Mouse (Mus musculus) intestine, postnatal 0 days (tissue): Measurements from ENCODE around the gene Olfr656. TPM values are rescaled to one million over a fixed set of nuclear protein-coding genes. Genes with fewer than 3 reads are reported as not detected.

Experiments used
- ATAC-seq: fragments of 200-750 bp; cut with Nextera tagmentation; 2 replicates; pipeline ENCODE4 v1.8.0; 2017; ENCODE audit warnings: mild to moderate bottlenecking, moderate TSS enrichment, moderate library complexity
- H3K27ac ChIP-seq: fragments of 300-500 bp; sonication (generic); 2 replicates; pipeline ENCODE4 v1.5.1; 2014; ENCODE audit warnings: mild to moderate bottlenecking, low read depth, low read length, moderate library complexity
- H3K27me3 ChIP-seq: fragments of 300-500 bp; sonication (generic); replicated peaks from 2 replicates; pipeline ENCODE4 v1.6.1; 2014; ENCODE audit warnings: low read length, mixed read lengths; ENCODE audit not compliant: control insufficient read depth, insufficient read depth
- H3K36me3 ChIP-seq: fragments of 300-500 bp; sonication (generic); 2 replicates; pipeline ENCODE4 v1.6.1; 2014; ENCODE audit warnings: mild to moderate bottlenecking, moderate library complexity; ENCODE audit not compliant: control insufficient read depth, insufficient read depth
- H3K4me1 ChIP-seq: fragments of 300-500 bp; sonication (generic); replicated peaks from 2 replicates; pipeline ENCODE4 v1.6.1; 2014; ENCODE audit warnings: antibody characterized with exemption, low read length, mixed read lengths; ENCODE audit not compliant: control insufficient read depth, insufficient read depth
- H3K4me2 ChIP-seq: fragments of 300-500 bp; sonication (generic); replicated peaks from 2 replicates; pipeline ENCODE4 v1.6.1; 2014; ENCODE audit warnings: low read depth, mild to moderate bottlenecking, moderate library complexity
- H3K4me3 ChIP-seq: fragments of 300-500 bp; sonication (generic); 2 replicates; pipeline ENCODE4 v1.5.1; 2014; ENCODE audit warnings: low read depth, low read length
- H3K9ac ChIP-seq: fragments of 300-500 bp; sonication (generic); 2 replicates; pipeline ENCODE4 v1.6.1; 2014; ENCODE audit warnings: mild to moderate bottlenecking, low read depth, low read length
- H3K9me3 ChIP-seq: fragments of 300-500 bp; sonication (generic); 2 replicates; pipeline ENCODE4 v1.6.1; 2016; ENCODE audit warnings: mixed run types; ENCODE audit not compliant: control insufficient read depth
- CTCF ChIP-seq: sonication (generic); IDR thresholded peaks from 2 replicates; pipeline ENCODE4 v1.5.1; 2016; ENCODE audit warnings: low read depth, mild to moderate bottlenecking, control low read depth, antibody characterized with exemption, moderate library complexity
- WGBS: fragments of 180-500 bp; shearing (Covaris S2); extraction: QIAGEN DNeasy Blood & Tissue Kit; methylation state at CpG from one replicate; pipeline ENCODE4 v1.1.7; 2014; 5-methylcytosine and 5-hydroxymethylcytosine counted together
- polyA plus RNA-seq: library from polyadenylated mRNA; unstranded; fragments of >200 nt; fragmentation: Nextera tagmentation; extraction: Ambion mirVana; gene quantifications from 2 replicates; pipeline ENCODE4 v1.2.1, GENCODE M21; 2015

Gene Olfr656
- polyA plus RNA-seq, 1 experiment from 2014 or later: not detected

DNA sequence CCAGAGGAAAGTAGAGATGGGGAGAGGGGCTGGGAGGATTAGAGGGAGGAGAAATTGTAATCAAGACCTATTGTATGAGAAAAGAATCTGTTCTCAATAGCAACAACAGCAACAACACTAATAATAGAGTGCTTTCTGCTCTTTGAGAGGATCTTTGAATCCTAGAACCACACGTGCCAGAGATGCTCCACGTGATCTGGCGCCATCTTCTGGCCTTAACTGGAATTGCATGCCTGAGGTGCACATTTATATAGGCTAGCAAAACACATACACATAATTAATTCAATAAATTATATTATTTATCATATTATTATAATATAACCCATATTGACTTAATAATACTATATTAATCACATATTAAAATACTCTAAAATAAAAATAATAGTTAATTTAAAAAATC, 10.6 kb upstream of the Olfr656 start:
- Histone ChIP-seq H3K4me2 (no peak overlapping the region), H3K27me3 (no peaks in the 10 kb centered on the region), H3K4me3 (no peak overlapping the region), H3K9ac (no peak overlapping the region), H3K36me3 (no peaks in the 10 kb centered on the region), H3K27ac (no peak overlapping the region), H3K4me1 (no peaks in the 10 kb centered on the region), H3K9me3 (no peaks in the 10 kb centered on the region)
- 9% methylated on average over 3 of the region's 3 CpGs for WGBS
- ATAC-seq: peak; percentile 38; the same call in 1 of the 2 replicates
- TF ChIP-seq CTCF: peak; percentile 89

DNA sequence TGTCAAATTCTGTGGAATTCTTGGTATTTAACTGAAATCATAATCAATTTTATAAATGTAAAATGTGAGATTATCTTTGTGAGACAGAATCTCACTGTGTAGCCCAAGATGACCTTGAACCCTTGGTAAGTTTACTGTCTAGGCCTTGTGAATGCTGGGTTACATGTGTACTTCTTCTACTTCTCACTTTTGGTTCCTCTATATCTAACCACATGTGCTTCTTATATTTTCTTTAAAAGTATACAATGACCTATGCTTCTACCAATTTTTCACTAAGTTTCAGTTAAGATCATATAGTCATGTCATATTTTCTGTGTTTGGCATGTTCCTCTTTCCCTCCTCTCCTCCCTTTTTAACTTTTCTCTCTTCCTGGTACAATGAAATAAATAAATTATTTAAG, 9.0 kb upstream of the Olfr656 start:
- Histone ChIP-seq H3K4me1 (no peaks in the 10 kb centered on the region), H3K9me3 (no peaks in the 10 kb centered on the region), H3K9ac (no peak overlapping the region), H3K27me3 (no peaks in the 10 kb centered on the region), H3K4me2 (no peak overlapping the region), H3K27ac (no peak overlapping the region), H3K4me3 (no peak overlapping the region), H3K36me3 (no peaks in the 10 kb centered on the region)
- ATAC-seq: no peak
- no peak for TF ChIP-seq CTCF

DNA sequence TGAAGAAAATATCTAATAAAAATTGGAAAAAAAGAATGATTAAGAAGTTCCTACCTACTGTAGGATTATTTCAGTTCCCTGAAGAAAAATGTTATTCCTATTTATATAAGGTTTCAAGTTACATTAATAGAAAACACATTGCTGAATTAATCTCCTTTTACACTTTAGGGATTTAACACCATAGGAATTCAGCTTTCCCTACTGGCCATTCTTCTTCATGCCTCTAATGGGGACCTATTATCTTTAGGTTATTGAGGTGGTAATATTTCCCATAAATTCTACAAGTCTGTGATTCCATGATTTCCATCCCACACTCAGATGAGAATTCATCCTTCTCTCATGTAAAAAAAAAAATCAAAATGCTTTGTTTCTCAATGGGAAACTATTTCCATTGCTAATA, 10.7 kb downstream of the Olfr656 start, which contains the start of gene Olfr657:
Gene Olfr657 (plus strand): TSS at position 301 of the 400 bp plus-strand sequence.
- Histone ChIP-seq H3K4me1 (no peaks in the 10 kb centered on the region), H3K36me3 (no peaks in the 10 kb centered on the region), H3K4me2 (no peak within 1 kb of the TSS), H3K9ac (no peak within 1 kb of the TSS), H3K27ac (no peak within 1 kb of the TSS), H3K27me3 (no peaks in the 10 kb centered on the region), H3K4me3 (no peak within 1 kb of the TSS), H3K9me3 (no peaks in the 10 kb centered on the region)
- no peak for TF ChIP-seq CTCF
- ATAC-seq: no peak

DNA sequence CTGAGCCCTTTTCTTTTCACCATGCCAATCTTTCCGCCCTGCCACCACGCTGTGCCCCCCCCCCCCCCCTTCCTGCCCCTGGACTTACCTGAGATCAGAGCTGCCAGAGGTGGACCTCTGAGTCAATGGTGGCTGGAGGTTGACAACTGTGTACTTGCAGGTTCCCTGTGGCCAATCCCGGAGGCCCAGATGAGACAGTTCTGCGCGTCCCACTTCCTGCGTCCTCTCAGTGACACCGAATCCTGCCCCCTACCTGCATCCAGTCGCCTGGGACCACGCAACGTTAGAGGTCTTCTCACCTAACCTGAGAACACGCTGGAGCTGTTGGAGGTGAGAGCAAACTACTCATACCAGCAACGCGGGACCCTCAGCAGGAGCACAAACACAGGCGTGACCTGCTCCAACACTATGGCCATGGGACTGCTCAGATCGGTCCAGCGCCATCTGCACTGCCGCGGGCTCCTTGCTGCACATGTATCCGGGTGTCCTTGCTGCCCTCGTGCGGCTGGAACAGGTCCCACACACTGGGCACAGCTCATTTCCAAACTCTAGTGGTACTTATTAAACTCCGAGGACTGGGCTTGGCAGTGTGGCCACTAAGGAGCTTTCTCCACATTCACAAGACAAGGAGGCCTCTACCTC, 33.2 kb downstream of the Olfr656 start, which contains the start of gene Olfr658:
Gene Olfr658 (minus strand): TSS at position 465 of the 642 bp plus-strand sequence.
- no peaks in the 10 kb centered on the region for H3K36me3 ChIP-seq
- H3K27me3 ChIP-seq: no peaks in the 10 kb centered on the region
- WGBS: 21% methylated on average over 22 of the region's 22 CpGs
- peak within 1 kb of the TSS; percentile 55 for H3K4me2 ChIP-seq
- no peaks in the 10 kb centered on the region for H3K9me3 ChIP-seq
- peak; percentile 73; the same call in 1 of the 2 replicates for ATAC-seq
- no peak within 1 kb of the TSS for H3K9ac ChIP-seq
- no peaks in the 10 kb centered on the region for H3K4me1 ChIP-seq
- TF ChIP-seq CTCF: peak; percentile 81
- H3K27ac ChIP-seq: no peak within 1 kb of the TSS
- H3K4me3 ChIP-seq: no peak within 1 kb of the TSS

DNA sequence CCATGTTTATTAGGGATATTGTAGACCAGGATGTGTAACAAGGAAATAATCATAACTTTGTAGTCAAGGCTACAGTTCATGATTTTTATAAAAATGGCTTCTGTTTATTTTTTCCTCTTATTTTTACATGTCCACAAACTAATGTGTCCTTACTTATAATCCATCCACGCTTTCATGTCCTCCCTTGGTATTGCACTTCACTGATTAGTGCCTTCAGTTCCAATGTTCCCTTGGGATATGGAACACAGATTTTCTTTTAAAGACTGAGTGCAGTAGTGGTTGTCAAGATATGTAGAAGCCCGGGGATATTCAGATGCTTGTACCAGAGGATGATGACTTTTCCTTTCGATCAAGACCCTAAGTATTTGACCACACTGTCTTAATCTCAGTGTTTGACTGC, 52.7 kb downstream of the Olfr656 start, which contains the start of gene Olfr659:
Gene Olfr659 (plus strand): TSS at position 301 of the 400 bp plus-strand sequence.
- Histone ChIP-seq H3K36me3 (no peaks in the 10 kb centered on the region), H3K4me2 (no peak within 1 kb of the TSS), H3K9ac (no peak within 1 kb of the TSS), H3K9me3 (no peaks in the 10 kb centered on the region), H3K4me3 (no peak within 1 kb of the TSS), H3K27ac (no peak within 1 kb of the TSS), H3K4me1 (no peaks in the 10 kb centered on the region), H3K27me3 (no peaks in the 10 kb centered on the region)
- no peak for TF ChIP-seq CTCF
- 88% methylated on average over 3 of the region's 3 CpGs for WGBS
- no peak for ATAC-seq

Other genes with a start within 250 kb of the Olfr656 start
- 0.23 and 0.24 TPM in 2 replicates for gene Trim30b, start 244.1 kb upstream of the Olfr656 start, polyA plus RNA-seq
- gene Trim30c, start 213.1 kb upstream of the Olfr656 start, polyA plus RNA-seq: 0.10 and 0.14 TPM in 2 replicates
- 5.0 and 5.3 TPM in 2 replicates for gene Trim30a, start 148.8 kb upstream of the Olfr656 start, polyA plus RNA-seq
- gene Trim30d, start 106.1 kb upstream of the Olfr656 start, polyA plus RNA-seq: 18.7 and 18.8 TPM in 2 replicates
- gene Olfr651, start 63.8 kb upstream of the Olfr656 start, polyA plus RNA-seq: not detected in 2 replicates
- 0.04 TPM in 1 of 2 replicates, not detected in the other for gene Olfr652, start 53.1 kb upstream of the Olfr656 start, polyA plus RNA-seq
- 0.03 TPM in 1 of 2 replicates, not detected in the other for gene Olfr653, start 36.6 kb upstream of the Olfr656 start, polyA plus RNA-seq
- not detected in 2 replicates for gene Olfr654, start 26.9 kb upstream of the Olfr656 start, polyA plus RNA-seq
- gene Olfr655, start 12.2 kb upstream of the Olfr656 start, polyA plus RNA-seq: not detected in 2 replicates
- not detected in 2 replicates for gene Olfr657, start 10.8 kb downstream of the Olfr656 start, polyA plus RNA-seq
- 0.09 TPM in 2 replicates for gene Olfr658, start 33.4 kb downstream of the Olfr656 start, polyA plus RNA-seq
- gene Olfr659, start 52.8 kb downstream of the Olfr656 start, polyA plus RNA-seq: not detected in 2 replicates
- not detected in 2 replicates for gene Olfr661, start 72.5 kb downstream of the Olfr656 start, polyA plus RNA-seq
- gene Usp17le, start 163.5 kb downstream of the Olfr656 start, polyA plus RNA-seq: not detected in 2 replicates
- not detected in 2 replicates for gene Usp17lb, start 228.6 kb downstream of the Olfr656 start, polyA plus RNA-seq
- not detected in 2 replicates for gene Usp17la, start 243.1 kb downstream of the Olfr656 start, polyA plus RNA-seq